Mouse (Mus musculus) bone marrow macrophage, adult 2 months (primary cell): Measurements from ENCODE around the gene Hexb.

Experiments
- CTCF ChIP-seq: IDR thresholded peaks from 2 replicates; pipeline ENCODE4 v1.5.1; 2012; ENCODE audit warnings: low read depth, mild to moderate bottlenecking, low read length, moderate library complexity
- POLR2A ChIP-seq: IDR thresholded peaks from 2 replicates; pipeline ENCODE4 v1.6.1; 2012; ENCODE audit warnings: mild to moderate bottlenecking, low read depth, low read length, borderline replicate concordance

DNA sequence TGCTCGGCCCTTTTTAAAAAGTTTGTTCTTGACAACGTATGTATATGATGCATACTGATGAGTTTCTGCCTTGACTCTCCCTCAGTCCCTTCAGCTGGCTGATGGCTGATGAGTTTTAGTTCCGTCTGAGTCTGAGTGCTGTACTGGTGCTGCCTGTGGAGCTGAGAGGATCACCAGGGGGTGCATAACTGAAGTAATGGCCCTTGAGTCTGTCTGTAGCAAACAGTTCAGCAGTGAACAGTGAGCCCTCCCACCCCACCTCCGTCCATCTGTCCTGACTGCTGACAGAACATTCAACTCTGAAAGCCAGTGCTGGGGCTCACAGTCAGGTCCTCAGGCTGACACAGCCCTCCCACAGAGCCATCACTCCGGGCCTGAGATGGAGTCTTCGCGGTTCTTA is 19.2 kb downstream of the Hexb start:
- TF ChIP-seq CTCF (no peak), POLR2A (no peak)
